Mouse (Mus musculus) neural tube, embryonic 12.5 days (tissue): ENCODE measurements around the gene Gpr180. TPM values are rescaled to one million over a fixed set of nuclear protein-coding genes. Genes with fewer than 3 reads are reported as not detected.

Experiments
- polyA plus RNA-seq: library from polyadenylated mRNA; unstranded; fragments of >200 nt; fragmentation: Nextera tagmentation; extraction: Ambion mirVana; gene quantifications from 2 replicates; pipeline ENCODE4 v1.2.1, GENCODE M21; 2016

Gpr180 gene
- polyA plus RNA-seq, 1 experiment from 2014 or later: 38.9 TPM

Other genes starting within 250 kb of the Gpr180 start
- 2.8 and 3.9 TPM in 2 replicates for gene Dct, start 84.9 kb upstream of the Gpr180 start, polyA plus RNA-seq
- gene Tgds, start 4.4 kb upstream of the Gpr180 start, polyA plus RNA-seq: 26.3 and 27.8 TPM in 2 replicates
- 14.9 and 15.1 TPM in 2 replicates for gene Sox21, start 99.9 kb downstream of the Gpr180 start, polyA plus RNA-seq
- gene Gm9376, start 129.8 kb downstream of the Gpr180 start, polyA plus RNA-seq: not detected in 2 replicates